Mouse (Mus musculus): ENCODE measurements around the gene Hist1h2ak. TPM values are rescaled to one million over a fixed set of nuclear protein-coding genes. Genes with fewer than 3 reads are reported as not detected.
"Not testable (repeated sequence)": the region's sequence is repeated elsewhere in the genome, so short reads cannot be mapped to it uniquely, and the experiment has no call there.

Gene Hist1h2ak
- polyA plus RNA-seq, 1 experiment from 2014 or later, result 22.2 TPM

DNA sequence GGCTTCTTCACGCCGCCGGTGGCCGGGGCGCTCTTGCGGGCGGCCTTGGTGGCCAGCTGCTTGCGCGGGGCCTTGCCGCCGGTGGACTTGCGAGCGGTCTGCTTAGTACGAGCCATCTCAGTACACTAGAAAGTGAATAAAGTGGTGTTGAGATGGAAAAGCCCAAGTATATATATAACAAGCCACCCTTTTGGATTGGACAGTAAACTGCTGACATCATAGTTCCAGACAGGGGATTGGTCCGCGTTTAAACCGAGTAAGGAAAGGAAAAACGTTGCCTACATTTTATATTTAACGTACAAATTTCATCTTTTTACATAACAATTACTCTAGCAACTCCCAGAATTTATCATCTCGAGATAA is 29.6 kb upstream of the Hist1h2ak start, which contains the start of gene Hist1h3i:
Hist1h3i (minus strand) TSS at position 116 of the 363 bp plus-strand sequence.
- Histone ChIP-seq H3K4me2 (replicated peaks) (peak within 1 kb of the TSS; percentile 67), H3K9me3 (no peaks in the 10 kb centered on the region), H3K27me3 (no peaks in the 10 kb centered on the region), H3K9ac (replicated peaks) (peak within 1 kb of the TSS; percentile 68), H3K27ac (peak within 1 kb of the TSS; percentile 73), H3K4me3 (replicated peaks) (peak within 1 kb of the TSS; percentile 42), H3K4me1 (replicated peaks) (peaks cover 47% of the 10 kb centered on the region), H3K36me3 (no peaks in the 10 kb centered on the region)
- 0% methylated on average over 17 of the region's 20 CpGs for WGBS
- peak; percentile 75 for ATAC-seq

DNA sequence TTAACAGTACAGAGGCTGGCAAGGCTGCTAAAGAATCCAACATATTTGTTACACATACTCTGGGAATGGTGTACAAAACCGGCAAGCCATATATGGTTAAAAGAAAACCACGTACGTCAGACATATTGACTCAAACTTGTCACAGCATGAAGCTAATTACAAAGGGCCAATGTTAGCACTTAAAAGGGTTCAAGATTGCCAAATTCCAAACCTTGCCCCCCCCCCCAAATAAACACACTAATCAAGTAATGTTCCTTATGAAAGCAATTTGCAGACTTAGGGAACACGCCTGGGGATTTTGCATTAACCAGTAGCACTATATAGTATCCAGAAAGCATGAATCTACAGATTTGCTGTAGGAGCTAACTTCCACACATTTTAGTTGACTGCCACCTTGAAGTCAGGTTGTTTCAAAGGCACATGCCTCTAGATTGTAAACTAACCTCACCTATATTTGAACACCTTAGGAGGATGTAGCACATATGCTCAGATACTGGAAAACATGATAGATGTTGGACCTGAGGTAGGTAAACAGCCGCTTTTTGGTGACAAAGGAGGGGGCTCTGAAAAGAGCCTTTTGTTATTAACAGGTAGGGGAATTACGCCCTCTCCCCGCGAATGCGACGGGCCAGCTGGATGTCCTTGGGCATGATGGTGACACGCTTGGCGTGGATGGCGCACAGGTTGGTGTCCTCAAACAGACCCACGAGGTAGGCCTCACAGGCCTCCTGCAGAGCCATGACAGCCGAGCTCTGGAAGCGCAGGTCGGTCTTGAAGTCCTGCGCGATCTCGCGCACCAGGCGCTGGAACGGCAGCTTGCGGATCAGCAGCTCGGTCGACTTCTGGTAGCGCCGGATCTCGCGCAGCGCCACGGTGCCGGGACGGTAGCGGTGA is 29.0 kb upstream of the Hist1h2ak start:
- peak overlapping the region; percentile 67 for H3K4me2 ChIP-seq (replicated peaks)
- peaks cover 45% of the 10 kb centered on the region for H3K4me1 ChIP-seq (replicated peaks)
- not testable (repeated sequence) for H3K36me3 ChIP-seq, ATAC-seq, H3K9me3 ChIP-seq, H3K27me3 ChIP-seq
- H3K9ac ChIP-seq (replicated peaks), result peak overlapping the region; percentile 68
- 1% methylated on average over 14 of the region's 35 CpGs for WGBS
- H3K27ac ChIP-seq, result peak overlapping the region; percentile 73
- H3K4me3 ChIP-seq (replicated peaks), result peak overlapping the region; percentile 42

GRCm38 (mm10) chr13:21781639-21782038 is 28.0 kb upstream of the Hist1h2ak start:
- no peak for ATAC-seq
- Histone ChIP-seq H3K27me3 (no peaks in the 10 kb centered on the region), H3K27ac (no peak overlapping the region), H3K9me3 (no peaks in the 10 kb centered on the region), H3K36me3 (no peaks in the 10 kb centered on the region), H3K4me3 (replicated peaks) (no peak overlapping the region), H3K4me2 (replicated peaks) (no peak overlapping the region), H3K9ac (replicated peaks) (no peak overlapping the region), H3K4me1 (replicated peaks) (peaks cover 45% of the 10 kb centered on the region)
- 96% methylated on average over 1 of the region's 1 CpGs for WGBS

DNA sequence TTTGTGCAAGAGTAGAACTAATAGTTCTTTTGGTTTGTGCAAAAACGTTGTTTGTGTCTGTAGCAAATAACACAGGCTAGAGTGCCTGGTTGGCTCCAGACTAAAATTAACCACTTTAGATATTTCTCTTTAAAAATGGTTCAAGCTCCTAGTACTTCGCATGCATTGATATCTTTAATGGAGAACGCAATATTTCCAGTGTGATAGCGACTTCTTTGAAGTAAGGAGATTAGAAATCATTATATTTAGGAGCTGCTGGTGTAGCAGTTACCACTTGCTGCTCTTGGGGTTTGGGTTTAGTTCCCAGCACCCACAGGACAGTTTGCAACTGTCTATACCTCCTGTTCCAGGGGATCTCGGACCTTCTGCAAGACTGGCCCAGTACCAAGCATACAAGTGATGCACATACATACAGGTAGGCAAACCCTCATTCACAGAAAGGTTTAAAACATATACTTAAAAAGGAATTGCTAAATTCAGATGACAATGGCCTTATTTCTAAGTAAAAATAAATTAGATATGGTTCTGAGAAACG is 27.5 kb upstream of the Hist1h2ak start:
- no peak overlapping the region for H3K27ac ChIP-seq
- WGBS, result 46% methylated on average over 6 of the region's 6 CpGs
- peaks cover 42% of the 10 kb centered on the region for H3K4me1 ChIP-seq (replicated peaks)

GRCm38 (mm10) chr13:21779767-21780731 is 26.4 kb upstream of the Hist1h2ak start, which contains the start of gene Hist1h1b:
TSS of gene Hist1h1b (minus strand) at chr13:21780625.
- under 1% methylated on average over 44 of the region's 44 CpGs for WGBS
- H3K4me2 ChIP-seq (replicated peaks), result peak within 1 kb of the TSS; percentile 95

More for the DNA sequence above, 27.5 kb upstream of the Hist1h2ak start:
- no peak for ATAC-seq
- no peaks in the 10 kb centered on the region for H3K9me3 ChIP-seq
- H3K4me3 ChIP-seq (replicated peaks), result no peak overlapping the region; the same call in 1 of the 2 replicates
- H3K36me3 ChIP-seq, result no peaks in the 10 kb centered on the region
- no peaks in the 10 kb centered on the region for H3K27me3 ChIP-seq
- no peak overlapping the region for H3K9ac ChIP-seq (replicated peaks)
- H3K4me2 ChIP-seq (replicated peaks), result peak overlapping the region; percentile 95

GRCm38 (mm10) chr13:21778814-21779766 is 25.5 kb upstream of the Hist1h2ak start:
- no peaks in the 10 kb centered on the region for H3K36me3 ChIP-seq
- H3K4me1 ChIP-seq (replicated peaks), result peaks cover 34% of the 10 kb centered on the region
- H3K27ac ChIP-seq, result peak overlapping the region; percentile 88
- ATAC-seq, result peak; percentile 93
- WGBS, result 5% methylated on average over 33 of the region's 33 CpGs
- peak overlapping the region; percentile 83 for H3K9ac ChIP-seq (replicated peaks)
- H3K4me2 ChIP-seq (replicated peaks), result peak overlapping the region; percentile 95
- peak overlapping the region; percentile 53 for H3K4me3 ChIP-seq (replicated peaks)
- H3K27me3 ChIP-seq, result no peaks in the 10 kb centered on the region
- no peaks in the 10 kb centered on the region for H3K9me3 ChIP-seq

More at GRCm38 (mm10) chr13:21779767-21780731, 26.4 kb upstream of the Hist1h2ak start, which contains the start of gene Hist1h1b:
- no peaks in the 10 kb centered on the region for H3K9me3 ChIP-seq
- H3K27me3 ChIP-seq, result no peaks in the 10 kb centered on the region
- ATAC-seq, result peak; percentile 12
- H3K36me3 ChIP-seq, result no peaks in the 10 kb centered on the region
- peak within 1 kb of the TSS; percentile 83 for H3K9ac ChIP-seq (replicated peaks)
- peak within 1 kb of the TSS; percentile 88 for H3K27ac ChIP-seq
- peak within 1 kb of the TSS; percentile 53 for H3K4me3 ChIP-seq (replicated peaks)
- H3K4me1 ChIP-seq (replicated peaks), result peaks cover 37% of the 10 kb centered on the region

- H3K4me2 ChIP-seq (replicated peaks), result no peak overlapping the region
Observed at GRCm38 (mm10) chr13:21755707-21756106, 2.1 kb upstream of the Hist1h2ak start.

GRCm38 (mm10) chr13:21754294-21755001 is 821 bp upstream of the Hist1h2ak start:
- Histone ChIP-seq H3K4me2 (replicated peaks) (peak overlapping the region; percentile 76), H3K27ac (peak overlapping the region; percentile 95), H3K4me3 (replicated peaks) (peak overlapping the region; percentile 43), H3K9ac (replicated peaks) (peak overlapping the region; percentile 66), H3K4me1 (replicated peaks) (peaks cover 26% of the 10 kb centered on the region)
- not testable (repeated sequence) for H3K36me3 ChIP-seq, H3K27me3 ChIP-seq, H3K9me3 ChIP-seq
- peak; percentile 0; the same call in 1 of the 2 replicates for ATAC-seq
- WGBS, result under 1% methylated on average over 18 of the region's 26 CpGs

More at GRCm38 (mm10) chr13:21755707-21756106, 2.1 kb upstream of the Hist1h2ak start:
- Histone ChIP-seq H3K27ac (no peak overlapping the region), H3K9ac (replicated peaks) (no peak overlapping the region), H3K4me1 (replicated peaks) (peaks cover 23% of the 10 kb centered on the region), H3K9me3 (no peaks in the 10 kb centered on the region), H3K4me3 (replicated peaks) (no peak overlapping the region), H3K36me3 (no peaks in the 10 kb centered on the region), H3K27me3 (no peaks in the 10 kb centered on the region)
- no peak for ATAC-seq
- 69% methylated on average over 1 of the region's 1 CpGs for WGBS

GRCm38 (mm10) chr13:21753051-21753523 is 540 bp downstream of the Hist1h2ak start:
- H3K4me1 ChIP-seq (replicated peaks), result peaks cover 37% of the 10 kb centered on the region
- no peak for ATAC-seq
- no peaks in the 10 kb centered on the region for H3K27me3 ChIP-seq
- WGBS, result 2% methylated on average over 10 of the region's 10 CpGs
- H3K9me3 ChIP-seq, result no peaks in the 10 kb centered on the region
- H3K36me3 ChIP-seq, result no peaks in the 10 kb centered on the region
- peak overlapping the region; percentile 95 for H3K27ac ChIP-seq
- peak overlapping the region; percentile 76 for H3K4me2 ChIP-seq (replicated peaks)
- peak overlapping the region; percentile 68 for H3K9ac ChIP-seq (replicated peaks)
- peak overlapping the region; percentile 43 for H3K4me3 ChIP-seq (replicated peaks)

DNA sequence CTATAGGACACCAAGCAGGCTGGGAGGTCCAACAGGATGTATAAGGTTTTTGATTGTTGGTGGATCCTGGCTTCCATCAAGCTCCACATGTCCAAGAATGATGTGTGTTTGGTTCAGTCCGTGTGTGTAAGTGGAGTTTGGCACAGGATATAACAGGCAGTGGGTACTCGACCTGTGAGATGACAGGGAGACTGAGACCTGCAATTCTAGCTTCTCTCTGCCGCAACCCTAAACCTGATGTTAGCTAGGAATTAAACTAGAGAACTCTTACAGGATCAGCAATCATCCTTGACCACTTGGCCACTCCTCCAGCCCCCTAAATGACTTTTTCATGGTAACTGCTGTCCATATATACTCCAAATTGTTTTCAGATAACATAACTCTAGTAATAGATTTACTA is 1.3 kb downstream of the Hist1h2ak start:
- Histone ChIP-seq H3K9ac (replicated peaks) (0 out of 2 replicates have a peak overlapping the region, but pooled peaks have one; percentile 28), H3K36me3 (no peaks in the 10 kb centered on the region), H3K4me3 (replicated peaks) (no peak overlapping the region), H3K27ac (peak overlapping the region; percentile 40), H3K9me3 (no peaks in the 10 kb centered on the region), H3K4me1 (replicated peaks) (peaks cover 41% of the 10 kb centered on the region), H3K27me3 (no peaks in the 10 kb centered on the region), H3K4me2 (replicated peaks) (peak overlapping the region; percentile 76)
- 52% methylated on average over 3 of the region's 3 CpGs for WGBS
- no peak for ATAC-seq
